Mouse (Mus musculus) heart, adult 11 months (tissue): ENCODE results near the gene Eml1.

ENCODE experiments used
- DNase-seq: peaks from one replicate; pipeline ENCODE4 v3.0.0; 2022

Gene Eml1

DNA sequence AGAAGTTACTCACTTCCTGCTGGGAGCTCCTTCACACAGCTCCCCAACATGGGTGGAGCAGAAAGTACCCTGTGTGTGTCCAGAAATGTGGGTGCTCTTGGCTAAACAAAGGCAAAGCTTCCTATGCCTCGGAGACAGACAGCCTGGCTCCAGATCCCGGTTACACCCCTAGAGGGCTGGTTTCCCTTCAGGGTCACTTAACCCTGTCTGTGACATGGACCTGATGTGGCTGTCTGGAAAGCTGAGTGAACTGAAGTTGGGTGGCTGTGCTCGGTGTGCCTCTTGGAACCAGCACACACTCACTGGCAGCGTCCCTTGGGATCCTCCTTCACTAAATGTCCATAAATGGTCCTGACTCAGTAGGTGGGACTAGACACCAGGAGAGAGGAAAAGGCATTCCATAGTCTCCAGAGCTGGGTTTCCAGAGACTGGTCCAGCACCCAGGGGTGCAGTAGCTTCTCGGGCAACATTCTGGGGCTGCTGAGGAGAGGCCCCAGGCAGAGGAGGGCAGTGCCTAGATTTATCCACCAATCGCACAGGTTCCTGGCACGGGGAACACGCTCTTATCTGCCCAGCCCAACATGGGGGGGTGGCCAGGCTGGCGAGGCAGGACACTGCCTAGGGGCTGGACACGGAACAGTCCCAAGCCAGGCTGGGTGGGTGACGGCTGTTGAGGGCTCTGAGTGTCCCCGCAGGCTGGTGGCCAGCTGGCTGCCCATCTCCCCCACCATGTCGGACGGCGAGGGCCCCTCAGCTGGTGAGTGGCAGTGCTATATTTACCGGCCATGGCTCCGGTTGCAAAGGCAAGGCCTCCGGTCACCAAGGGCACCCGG lies at the start of gene Eml1:
Eml1 (plus strand) TSS at position 362 of the 833 bp plus-strand sequence.
- peak; percentile 99 for DNase-seq

DNA sequence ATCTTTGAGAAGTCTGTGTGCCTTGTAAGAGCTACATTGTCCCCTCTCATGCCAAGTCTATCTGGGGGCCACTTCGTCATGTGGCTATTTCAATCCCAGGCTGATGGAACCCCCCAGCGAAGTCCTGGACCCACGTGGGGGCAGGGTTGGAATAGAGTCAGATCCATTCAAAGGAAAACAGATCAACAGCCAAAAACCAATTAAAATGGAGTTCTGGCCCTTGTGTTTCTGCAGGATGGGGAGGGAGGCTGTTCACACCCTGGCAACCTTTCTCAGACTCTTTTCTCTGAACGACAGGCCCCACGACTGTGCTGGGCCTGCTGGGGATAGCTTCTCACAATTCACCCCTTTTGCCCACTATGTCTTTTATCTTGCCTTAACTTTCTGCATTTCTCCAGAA lies 44.4 kb upstream of the Eml1 start:
- DNase-seq, result no peak

DNA sequence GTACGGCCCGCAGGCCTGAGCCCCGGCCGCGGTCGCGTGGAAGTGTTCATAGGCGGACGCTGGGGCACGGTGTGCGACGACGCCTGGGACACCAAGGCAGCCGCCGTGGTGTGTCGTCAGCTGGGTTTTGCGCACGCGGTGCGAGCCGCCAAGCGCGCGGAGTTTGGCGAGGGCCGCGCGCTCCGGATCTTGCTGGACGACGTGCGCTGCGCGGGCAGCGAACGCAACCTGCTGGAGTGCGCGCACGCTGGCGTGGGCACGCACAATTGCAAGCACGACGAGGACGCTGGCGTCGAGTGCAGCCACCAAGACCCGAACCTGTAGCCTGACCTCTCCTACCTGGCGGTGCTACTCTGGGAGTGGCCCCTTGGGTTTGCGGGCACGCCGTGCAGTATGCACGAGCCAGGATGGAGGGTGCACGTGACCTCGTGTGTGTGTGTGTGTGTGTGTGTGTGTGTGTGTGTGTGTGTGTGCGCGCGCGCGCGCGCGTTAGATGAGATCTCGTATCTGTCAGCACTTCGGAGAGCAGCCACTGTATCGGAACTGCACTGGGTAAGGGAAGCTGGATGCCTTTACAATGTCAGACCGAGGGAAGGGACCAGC lies 42.8 kb upstream of the Eml1 start:
- DNase-seq, result no peak

DNA sequence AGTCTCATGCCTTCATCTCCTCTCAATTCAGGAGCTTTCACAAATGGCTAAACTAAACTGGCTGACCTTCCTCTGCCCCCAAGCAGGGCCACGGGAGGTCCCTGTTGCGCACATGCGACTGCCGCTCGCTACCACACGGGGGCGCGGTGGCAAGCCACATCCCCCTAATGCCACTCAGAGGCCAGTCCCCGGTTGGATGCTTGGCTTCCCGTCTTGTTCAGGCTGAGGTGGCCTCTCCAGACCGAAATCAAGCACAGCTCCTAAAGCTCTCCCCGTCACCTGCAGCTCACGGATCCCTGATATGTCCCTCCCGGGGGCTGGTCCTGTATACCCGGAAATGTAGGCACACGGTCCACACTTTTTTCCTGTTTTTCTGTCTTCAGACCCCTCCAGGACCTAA lies 37.7 kb upstream of the Eml1 start:
- DNase-seq, result peak; percentile 99

DNA sequence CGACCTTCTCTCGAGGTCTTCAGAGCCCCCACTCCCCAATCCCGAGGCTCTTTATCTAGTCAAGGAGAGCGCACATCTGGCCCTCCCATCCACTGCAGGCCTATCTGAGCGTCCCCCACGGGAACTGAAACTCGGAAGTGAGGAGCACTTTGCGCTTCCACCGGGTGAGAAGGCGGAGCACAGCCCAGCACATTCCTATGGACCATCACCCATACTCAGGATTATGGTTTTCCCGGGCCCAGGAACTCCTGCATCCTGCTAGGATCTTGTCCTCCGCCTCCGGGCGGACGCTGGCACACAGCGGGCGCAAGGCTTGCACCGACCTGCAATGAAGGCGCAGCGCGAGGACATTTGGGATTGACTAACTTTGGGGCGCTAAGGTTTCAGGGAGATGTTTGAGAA lies 37.3 kb upstream of the Eml1 start:
- peak; percentile 98 for DNase-seq

DNA sequence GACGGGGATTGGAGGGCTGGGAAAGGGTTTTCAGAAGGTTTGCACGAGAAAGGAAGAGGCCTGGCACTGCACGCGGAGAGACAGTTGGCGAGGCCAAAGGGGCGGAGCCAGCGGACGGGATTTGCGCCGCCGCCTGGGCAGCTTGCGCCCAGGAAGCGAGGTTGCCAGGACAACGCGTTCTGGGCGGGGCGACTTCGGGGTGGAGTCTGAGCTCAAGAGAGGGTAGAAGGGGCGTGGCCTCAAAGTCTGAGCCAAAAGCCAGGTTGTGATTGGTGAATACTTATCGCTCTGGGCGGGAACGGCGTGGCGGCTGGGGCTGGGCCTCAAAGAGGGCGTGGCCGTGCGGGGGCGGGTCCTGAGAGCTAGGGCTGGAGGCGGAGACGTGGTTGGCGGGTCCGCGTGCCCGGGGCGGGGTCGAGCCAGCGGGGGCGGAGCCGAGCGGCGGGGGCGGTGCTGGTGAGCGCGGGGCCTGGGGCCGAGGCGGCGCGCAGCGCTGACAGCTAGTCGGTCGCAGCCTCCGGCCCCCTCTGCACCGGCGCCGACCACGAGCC lies 36.8 kb upstream of the Eml1 start, which contains the start of gene Cyp46a1:
Cyp46a1 (plus strand) TSS at position 487 of the 551 bp plus-strand sequence.
- DNase-seq, result peak; percentile 100

DNA sequence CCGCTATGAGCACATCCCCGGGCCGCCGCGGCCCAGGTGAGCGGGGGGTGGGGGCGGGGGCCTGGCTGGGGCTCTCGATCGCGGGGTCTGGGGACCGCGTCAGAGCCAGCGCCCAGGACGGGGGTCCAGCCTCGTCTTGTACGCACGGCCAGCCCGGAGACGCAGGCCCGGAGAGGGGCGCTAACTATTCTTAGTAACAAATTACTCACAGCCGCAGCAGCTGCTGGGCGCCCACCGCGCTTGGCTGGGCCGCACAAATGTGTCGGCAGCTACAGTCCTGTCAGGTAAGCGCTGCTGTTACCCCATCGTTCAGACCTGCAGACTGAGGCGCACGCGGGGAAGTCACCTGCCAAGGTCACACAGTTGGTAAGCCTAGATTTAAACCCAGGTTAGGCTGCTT lies 36.2 kb upstream of the Eml1 start:
- no peak for DNase-seq

DNA sequence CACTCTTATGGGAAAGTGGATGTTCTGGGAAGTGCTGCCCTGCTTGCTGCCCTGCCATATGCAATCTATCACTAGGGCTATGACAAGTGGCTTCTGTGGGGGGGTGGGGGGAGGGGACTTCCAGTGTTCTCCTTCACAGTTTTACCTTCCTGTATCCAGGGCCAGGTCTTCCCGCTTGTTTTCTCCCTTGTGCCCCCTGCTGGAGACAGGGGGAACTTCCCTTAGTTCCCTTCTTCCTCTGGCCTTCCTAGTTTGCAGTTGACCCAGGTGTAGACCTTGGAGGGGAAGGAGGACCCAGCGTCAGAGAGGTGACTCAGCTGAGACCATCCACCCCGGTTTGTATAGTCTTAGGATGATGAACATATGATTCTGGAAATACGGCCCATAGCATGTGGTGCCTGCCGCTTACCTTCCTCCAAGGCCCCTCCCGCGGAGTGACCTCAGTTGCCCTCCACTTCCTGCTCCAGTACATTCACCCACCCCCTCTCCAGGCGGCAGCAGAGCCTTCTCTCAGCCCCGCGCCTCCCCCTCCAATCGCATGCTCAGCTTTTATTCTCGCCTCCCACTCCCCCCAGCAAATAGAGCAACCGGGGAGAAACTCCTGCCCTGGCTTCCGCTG lies 32.1 kb upstream of the Eml1 start:
- DNase-seq, result no peak

DNA sequence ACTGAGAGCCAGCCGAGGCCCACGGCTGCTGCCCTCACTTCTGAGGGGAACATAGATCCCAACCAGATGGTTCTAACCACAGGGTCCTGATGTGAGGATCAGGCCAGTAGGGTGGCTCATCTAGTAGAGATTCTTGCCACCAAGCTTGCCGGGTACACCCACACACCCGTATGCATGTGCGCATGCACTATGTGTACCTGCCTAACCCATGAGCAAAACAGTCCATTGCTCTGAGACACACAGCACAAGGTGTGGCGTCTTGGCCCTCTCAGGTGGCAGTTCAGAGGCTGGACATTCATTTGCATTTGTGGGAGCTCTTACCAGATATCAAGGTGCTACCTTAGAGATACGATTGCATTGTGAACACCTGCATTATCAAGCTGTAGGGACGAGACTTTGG lies 22.6 kb upstream of the Eml1 start:
- no peak for DNase-seq

DNA sequence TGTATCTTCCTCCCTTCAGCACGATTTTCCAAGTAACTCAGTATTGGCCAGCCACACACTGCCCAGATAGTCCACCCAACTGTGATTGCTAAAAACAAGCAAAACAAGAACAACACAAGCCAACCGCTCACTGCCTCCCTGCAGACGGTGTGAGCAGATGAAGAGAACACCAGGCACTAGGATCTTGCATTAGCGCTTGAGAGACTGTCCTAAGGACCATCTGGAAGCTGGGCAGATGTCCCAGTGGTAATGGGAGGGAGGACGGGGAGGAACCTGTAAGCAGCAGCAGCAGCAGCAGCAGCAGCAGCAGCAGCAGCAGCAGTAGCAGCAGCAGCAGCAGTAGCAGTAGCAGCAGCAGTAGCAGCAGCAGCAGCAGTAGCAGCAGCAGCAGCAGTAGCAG lies 21.7 kb upstream of the Eml1 start:
- DNase-seq, result no peak

DNA sequence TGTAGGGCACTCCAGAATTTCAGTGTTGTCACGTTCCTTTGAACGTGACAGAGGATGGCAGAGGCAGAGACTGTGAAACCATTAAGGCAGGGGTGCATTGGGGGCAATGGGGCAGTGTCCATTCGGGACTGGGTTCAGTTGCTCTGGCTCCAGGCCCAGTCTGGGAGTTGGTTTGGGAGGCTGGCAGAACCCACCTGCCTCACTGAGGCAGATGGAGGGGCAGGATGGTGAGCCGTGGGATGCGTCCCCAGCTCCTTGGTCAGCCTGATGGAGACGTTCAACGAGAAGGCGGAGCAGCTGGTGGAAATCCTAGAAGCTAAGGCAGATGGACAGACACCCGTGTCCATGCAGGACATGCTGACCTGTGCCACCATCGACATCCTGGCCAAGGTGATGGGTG lies 19.8 kb upstream of the Eml1 start:
- DNase-seq, result no peak

DNA sequence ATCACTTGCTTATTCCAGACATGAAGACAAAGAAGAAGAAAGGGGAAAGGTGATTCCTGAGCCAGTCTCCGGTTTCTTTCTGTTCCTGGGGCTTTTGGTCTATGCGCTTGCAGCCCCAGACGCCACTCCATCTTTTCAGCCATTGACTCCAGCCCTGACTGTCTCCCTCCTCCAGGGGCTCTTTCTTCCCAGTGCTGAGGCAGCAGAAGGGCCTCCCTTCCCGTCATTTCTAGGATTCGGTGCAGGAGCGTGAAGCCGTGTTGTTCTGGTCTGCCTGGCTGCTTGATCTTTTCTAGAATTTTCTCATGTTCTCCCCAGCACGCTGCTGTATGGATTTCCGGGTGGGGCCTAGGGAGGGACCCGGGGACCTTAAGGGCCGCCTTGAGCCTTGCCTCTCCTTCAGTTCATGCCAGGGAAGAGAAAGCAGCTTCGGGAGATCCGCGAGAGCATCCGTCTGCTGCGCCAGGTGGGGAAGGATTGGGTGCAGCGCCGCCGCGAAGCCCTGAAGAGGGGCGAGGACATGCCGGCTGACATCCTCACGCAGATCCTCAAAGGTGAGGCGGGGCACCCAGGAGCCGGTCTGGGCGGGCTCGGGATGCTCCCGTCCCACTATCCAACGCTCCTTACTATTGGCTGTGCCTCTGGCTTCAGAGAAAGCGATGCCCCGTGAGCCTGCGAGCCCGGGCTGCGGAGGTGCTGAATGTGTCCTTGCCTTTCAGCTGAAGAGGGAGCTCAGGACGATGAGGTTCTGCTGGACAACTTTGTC lies 18.2 kb upstream of the Eml1 start:
- DNase-seq, result no peak

DNA sequence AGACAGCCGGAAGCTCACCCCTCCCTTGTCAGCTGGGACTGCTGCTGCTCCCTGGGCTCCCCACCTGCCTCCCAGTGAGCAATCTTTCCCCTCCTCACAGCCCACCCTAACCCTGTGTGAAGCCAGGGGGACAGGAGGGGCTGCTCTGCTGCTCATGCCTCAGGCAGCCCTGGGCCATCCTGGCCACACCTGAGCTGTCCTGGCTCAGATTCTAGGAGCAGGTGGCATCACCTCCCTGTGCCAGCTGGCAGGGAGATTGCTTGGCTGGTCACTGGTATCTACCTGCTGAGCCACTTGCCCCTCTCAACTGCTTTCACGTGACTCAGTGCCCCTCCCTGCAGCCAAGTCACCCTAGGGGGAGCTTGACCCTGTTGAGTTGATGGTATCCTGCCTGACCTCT lies 16.5 kb upstream of the Eml1 start:
- DNase-seq, result no peak

DNA sequence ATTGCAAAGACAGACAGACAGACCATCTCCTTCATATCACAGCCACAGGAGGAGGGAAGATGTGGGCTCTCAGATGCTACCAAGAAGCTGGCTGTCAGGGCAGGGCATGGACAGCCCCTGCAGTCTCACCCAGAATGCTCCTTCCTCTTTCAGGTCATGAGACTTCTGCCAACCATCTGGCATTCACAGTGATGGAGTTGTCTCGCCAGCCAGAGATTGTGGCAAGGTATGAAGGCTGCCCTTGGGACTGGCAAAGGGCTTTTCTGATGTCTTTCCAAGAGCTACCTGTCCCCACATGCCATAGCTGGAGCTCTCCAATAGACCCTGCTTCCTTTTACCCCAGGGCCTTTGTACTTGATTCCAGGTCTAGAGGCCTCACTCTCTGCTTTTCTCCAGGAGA lies 15.5 kb upstream of the Eml1 start:
- no peak for DNase-seq

DNA sequence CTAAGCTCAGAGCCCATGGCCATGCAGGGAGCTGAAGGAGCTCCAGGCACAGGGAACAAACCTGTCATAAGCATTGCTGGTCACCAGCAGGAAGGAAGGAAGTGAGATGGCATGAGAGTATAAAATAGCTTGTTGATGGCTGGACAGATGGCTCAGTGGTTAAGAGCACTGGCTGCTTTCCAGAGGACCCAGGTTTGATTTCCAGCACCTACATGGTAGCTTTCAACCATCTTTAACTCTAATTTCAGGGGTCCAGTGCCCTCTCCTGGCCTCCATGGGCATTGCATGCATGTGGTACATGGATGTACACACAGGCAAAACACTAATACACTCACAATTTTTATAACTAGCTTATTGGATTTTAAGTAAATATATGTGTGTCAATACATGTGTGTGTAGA lies 14.8 kb upstream of the Eml1 start:
- no peak for DNase-seq

DNA sequence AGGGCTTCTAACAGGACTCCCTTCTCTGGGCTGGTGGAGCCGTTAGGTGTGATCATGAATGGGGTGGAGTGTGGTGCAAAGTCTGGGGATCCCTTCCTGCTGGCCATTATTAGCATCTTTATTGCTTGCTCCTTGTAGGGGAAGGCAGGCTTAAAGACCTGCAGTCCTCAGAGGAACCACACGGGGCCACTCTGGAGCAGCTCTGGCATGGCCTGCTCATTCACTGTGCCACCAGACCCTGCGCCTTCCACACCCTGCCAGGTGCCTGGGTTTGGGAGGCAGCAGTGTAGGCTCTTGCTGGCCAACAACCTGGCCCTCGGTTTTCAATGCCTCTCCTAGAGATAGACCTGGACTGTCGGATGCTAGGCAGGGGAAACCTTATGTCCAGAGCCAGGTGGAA lies 7.0 kb upstream of the Eml1 start:
- peak; percentile 96 for DNase-seq

DNA sequence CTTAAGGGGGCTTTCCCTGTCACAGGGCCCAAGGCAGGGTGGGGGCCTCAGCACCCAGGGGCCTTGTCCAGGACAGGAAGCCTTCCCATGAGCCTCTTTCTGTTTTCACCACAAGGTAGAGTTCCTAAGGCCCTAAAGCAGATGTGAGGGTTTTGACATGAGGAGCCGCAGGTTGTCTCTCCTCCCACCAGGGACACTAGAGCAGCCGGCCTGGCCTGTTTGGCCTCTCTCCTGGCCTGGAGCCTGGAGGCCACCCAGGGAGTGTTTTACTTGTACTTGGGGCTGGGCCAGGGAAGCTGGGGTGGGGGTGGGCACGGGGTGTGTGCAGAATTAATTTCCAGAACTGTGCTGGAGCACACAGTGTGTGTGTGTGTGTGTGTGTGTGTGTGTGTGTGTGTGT lies 5.4 kb upstream of the Eml1 start:
- peak; percentile 98 for DNase-seq

DNA sequence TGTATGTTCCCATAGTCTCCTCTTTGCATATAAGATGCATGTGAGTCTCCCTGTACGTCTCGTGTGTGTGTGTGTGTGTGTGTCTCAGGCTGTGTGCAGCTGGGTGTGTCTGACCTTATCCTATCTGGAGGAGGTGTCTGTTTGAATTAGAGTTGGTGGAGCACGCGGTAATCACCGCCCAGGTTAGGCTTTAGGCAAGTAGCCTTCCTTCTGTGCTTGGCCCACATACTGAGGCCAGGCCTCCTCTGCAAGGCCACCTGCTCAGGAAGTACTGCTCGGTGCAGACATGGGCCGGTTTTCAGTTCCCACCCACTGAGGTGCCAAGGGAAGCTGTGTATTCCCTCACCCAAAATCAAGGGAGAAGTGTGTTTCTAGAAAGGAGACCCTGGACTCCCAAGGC lies 4.9 kb upstream of the Eml1 start:
- peak; percentile 92 for DNase-seq

DNA sequence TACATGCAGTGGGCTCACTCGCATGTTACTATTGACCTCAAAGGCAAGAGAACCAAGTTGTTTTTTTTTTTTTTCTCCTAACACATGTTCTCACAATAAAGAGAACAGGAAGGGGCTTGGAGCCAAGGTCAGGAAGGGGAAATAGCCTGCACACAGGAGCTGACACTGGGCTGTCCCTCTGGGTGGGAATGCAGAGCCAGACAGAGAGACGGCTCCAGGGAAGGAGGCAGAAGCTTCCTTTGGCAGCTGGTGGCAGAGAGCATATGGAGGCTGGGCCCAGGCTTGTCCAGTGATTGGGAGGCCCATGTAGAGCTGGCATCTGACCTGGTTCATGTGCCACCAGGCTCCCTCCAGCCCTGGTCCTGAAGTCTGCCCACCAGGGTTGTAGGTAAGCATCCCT lies 2.8 kb upstream of the Eml1 start:
- peak; percentile 97 for DNase-seq

DNA sequence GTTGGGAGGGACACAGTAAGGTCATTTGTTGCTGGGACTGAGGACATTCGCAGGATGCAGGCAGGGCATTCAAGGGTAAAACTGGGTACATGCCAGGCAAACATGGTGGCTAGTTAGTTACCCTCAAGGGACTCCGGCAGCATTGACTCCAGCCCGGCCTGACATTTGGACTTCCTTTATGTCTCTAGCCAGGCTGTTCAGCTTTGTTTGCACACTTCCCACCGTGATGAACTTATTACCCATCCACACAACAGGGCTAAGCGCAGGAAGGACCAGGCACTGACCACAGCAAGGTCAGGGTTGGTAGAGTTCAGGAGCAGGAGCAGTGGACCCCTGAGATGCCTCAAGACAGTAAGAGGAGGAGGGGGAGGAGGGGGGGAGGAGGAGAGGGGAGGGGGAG lies 1.8 kb upstream of the Eml1 start:
- DNase-seq, result peak; percentile 91

DNA sequence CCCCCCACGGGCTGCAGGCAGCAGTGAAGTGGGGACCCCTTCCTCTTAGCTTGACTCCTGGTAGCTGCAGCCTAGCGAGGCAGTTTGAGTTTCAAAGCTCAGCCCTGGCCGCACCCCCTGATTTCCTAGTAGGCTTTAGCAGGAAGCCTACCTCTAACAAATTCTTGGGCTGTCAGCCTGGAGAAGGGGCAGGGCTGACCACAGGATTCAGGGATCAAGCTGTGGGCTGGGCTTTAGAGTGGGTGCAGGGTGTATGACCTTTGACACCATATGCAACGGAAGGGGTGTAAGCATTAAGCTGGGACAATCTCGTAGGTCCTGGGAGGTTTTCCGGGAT lies 640 bp downstream of the Eml1 start:
- DNase-seq, result no peak

DNA sequence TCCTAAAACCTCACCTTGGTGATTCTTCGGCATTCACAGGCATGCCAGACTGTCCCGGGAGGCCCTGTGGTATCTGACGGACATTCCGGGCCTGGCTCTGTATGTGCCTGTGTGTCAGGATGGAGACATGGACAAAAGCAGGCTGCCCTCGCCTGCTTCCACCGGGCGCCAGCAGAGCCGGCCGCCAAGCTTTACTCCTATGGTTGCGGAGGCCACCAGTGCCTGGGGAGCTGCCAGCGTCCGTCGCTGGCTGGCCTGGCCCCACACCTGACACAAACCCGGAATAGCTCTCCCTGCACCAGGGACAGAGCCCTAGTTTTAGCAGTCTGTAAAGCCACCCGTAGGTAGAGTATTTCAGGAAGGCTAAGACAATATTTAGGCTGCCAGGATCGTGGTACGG lies 1.5 kb downstream of the Eml1 start:
- peak; percentile 97 for DNase-seq

DNA sequence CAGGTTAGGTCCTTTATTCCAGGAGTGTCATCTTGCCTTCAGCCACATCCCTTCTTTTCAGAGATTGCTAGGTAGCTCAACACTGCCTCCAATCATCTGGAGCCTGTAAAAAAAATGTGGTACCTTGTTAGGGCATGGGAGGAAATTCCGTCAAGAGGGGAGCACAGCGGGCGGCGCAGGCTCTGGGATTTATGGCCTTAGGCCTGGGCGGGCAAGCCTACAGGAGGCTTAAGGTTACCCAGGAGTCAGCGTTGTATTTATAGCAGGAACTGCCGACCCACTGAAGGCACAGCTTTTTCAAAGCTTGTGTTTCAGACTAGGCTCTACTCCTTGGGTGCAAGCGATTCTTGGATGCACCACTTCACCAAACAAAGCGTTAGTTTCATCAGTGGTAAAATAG lies 2.9 kb downstream of the Eml1 start:
- no peak for DNase-seq
